8 mouse cellular contexts compared by ENCODE assay signal in the genomic region with DNA sequence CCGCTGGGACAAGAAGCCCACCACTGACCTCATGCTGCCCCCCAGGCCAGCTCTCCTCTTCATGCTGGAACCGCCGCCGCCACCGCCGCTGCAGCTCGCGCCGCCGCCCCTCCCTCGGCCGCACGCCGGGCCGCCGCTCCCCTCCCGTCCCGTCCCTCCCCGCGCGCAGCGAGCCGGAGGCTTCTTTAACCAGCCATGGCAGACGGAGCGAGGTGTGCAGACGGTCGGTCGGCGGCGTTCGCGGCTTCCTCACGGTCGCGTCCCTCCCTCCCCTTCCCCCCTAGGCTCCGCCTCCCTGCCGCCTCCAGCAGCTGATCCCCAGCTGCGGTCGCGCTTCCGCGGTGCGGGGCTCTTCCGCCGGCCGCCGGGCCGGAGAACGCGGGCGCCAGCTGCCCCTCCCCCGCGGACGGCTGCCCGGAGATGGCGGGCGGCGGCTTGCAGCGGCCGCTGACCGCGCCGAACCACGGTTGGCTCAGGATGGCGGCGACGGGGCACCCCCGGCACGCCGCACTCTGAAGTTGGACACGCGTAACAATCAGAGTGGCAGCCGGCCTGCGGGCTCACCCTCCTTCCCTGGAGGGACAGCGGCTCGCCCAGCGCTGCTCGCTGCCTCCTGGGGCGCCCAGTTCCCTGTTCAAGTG. TPM values are rescaled to one million over a fixed set of nuclear protein-coding genes. Genes with fewer than 3 reads are reported as not detected.
DNase-seq lines count a peak whose midpoint lies in the region; ATAC-seq and TF ChIP-seq lines count a peak whose summit lies in the region.

A gene (minus strand): TSS at position 266 of the 641 bp plus-strand sequence.

- WGBS in forebrain, embryonic 15.5 days, result 1% methylated on average over 77 of the region's 79 CpGs
- under 1% methylated on average over 60 of the region's 79 CpGs for WGBS in liver, postnatal 0 days (ENCODE audit: insufficient replicate concordance)
- WGBS in neural tube, embryonic 14.5 days, result under 1% methylated on average over 60 of the region's 79 CpGs

- H3K4me3 ChIP-seq in forebrain, embryonic 15.5 days, result peak within 1 kb of the TSS; percentile 92
- H3K4me3 ChIP-seq in liver, postnatal 0 days (ENCODE audit: low read depth, low read length), result peak within 1 kb of the TSS; percentile 86
- H3K4me3 ChIP-seq in neural tube, embryonic 14.5 days (ENCODE audit: low read depth, low read length), result peak within 1 kb of the TSS; percentile 93
- H3K4me3 ChIP-seq in testis, adult 2 months (ENCODE audit: control insufficient read depth, low read depth, low read length), result peak within 1 kb of the TSS; percentile 100

- no peaks in the 10 kb centered on the region for H3K9me3 ChIP-seq in forebrain, embryonic 15.5 days
- H3K9me3 ChIP-seq in liver, postnatal 0 days (ENCODE audit: low read length), result no peaks in the 10 kb centered on the region
- no peaks in the 10 kb centered on the region for H3K9me3 ChIP-seq in neural tube, embryonic 14.5 days (ENCODE audit: control insufficient read depth, low read length)

- peak within 1 kb of the TSS; percentile 96 for H3K27ac ChIP-seq in forebrain, embryonic 15.5 days (replicated peaks)
- H3K27ac ChIP-seq in liver, postnatal 0 days (ENCODE audit: low read depth), result peak within 1 kb of the TSS; percentile 95
- H3K27ac ChIP-seq in neural tube, embryonic 14.5 days (ENCODE audit: low read depth, low read length), result peak within 1 kb of the TSS; percentile 94
- peak within 1 kb of the TSS; percentile 99 for H3K27ac ChIP-seq in testis, adult 2 months (ENCODE audit: control insufficient read depth, insufficient read depth, low read depth, low read length)

- H3K27me3 ChIP-seq in forebrain, embryonic 15.5 days, result no peaks in the 10 kb centered on the region
- H3K27me3 ChIP-seq in liver, postnatal 0 days (ENCODE audit: insufficient read depth, low read length), result no peaks in the 10 kb centered on the region
- H3K27me3 ChIP-seq in neural tube, embryonic 14.5 days (ENCODE audit: control insufficient read depth, insufficient read depth, low read length), result no peaks in the 10 kb centered on the region
- no peaks in the 10 kb centered on the region for H3K27me3 ChIP-seq in testis, adult 2 months (ENCODE audit: control insufficient read depth, insufficient read depth, low read length)

- intact Hi-C loops in heart, postnatal 14 days (cut with DNase I), result no loop called here

- TF ChIP-seq POLR2A in testis, adult 2 months (IDR thresholded peaks at IDR 0.05; ENCODE audit: control insufficient read depth, low read depth, low read length), result peak; percentile 76

- peaks cover 19% of the 10 kb centered on the region for H3K4me1 ChIP-seq in forebrain, embryonic 15.5 days
- H3K4me1 ChIP-seq in liver, postnatal 0 days (ENCODE audit: insufficient read depth), result peaks cover 18% of the 10 kb centered on the region
- H3K4me1 ChIP-seq in neural tube, embryonic 14.5 days (ENCODE audit: control insufficient read depth, insufficient read depth, low read length), result peaks cover 18% of the 10 kb centered on the region; the same call in 1 of the 2 replicates
- H3K4me1 ChIP-seq in testis, adult 2 months (ENCODE audit: control insufficient read depth, insufficient read depth, low read length), result peaks cover 3% of the 10 kb centered on the region

- H3K4me2 ChIP-seq in forebrain, embryonic 15.5 days (replicated peaks), result peak within 1 kb of the TSS; percentile 74
- peak within 1 kb of the TSS; percentile 94 for H3K4me2 ChIP-seq in liver, postnatal 0 days (ENCODE audit: low read depth, low read length)
- peak within 1 kb of the TSS; percentile 49 for H3K4me2 ChIP-seq in neural tube, embryonic 14.5 days (ENCODE audit: low read depth, low read length)

- peak; percentile 71 for DNase-seq in ES-CJ7 (ENCODE audit: low read depth, low spot score)
- DNase-seq in cerebellum, adult 11-12 months, result peak; percentile 77
- peak; percentile 77 to 83 for DNase-seq in heart, postnatal 14 days
- DNase-seq in layer of hippocampus, adult 11-12 months (ENCODE audit: low spot score), result peak; percentile 73
- DNase-seq in liver, postnatal 0 days, result peak; percentile 88

- H3K9ac ChIP-seq in forebrain, embryonic 15.5 days (replicated peaks), result peak within 1 kb of the TSS; percentile 81
- peak within 1 kb of the TSS; percentile 89 for H3K9ac ChIP-seq in liver, postnatal 0 days (replicated peaks)
- H3K9ac ChIP-seq in neural tube, embryonic 14.5 days (replicated peaks; ENCODE audit: low read depth, low read length), result peak within 1 kb of the TSS; percentile 90

- no peak for TF ChIP-seq EP300 in liver, postnatal 0 days (IDR thresholded peaks at IDR 0.05; ENCODE audit: low read depth)

- no peak for TF ChIP-seq CTCF in liver, postnatal 0 days (IDR thresholded peaks at IDR 0.05; ENCODE audit: low read depth)
- no peak for TF ChIP-seq CTCF in testis, adult 2 months (IDR thresholded peaks at IDR 0.05; ENCODE audit: control insufficient read depth, insufficient read depth, insufficient replicate concordance, low read depth, low read length)

- no peaks in the 10 kb centered on the region for H3K36me3 ChIP-seq in forebrain, embryonic 15.5 days
- no peaks in the 10 kb centered on the region; the same call in 1 of the 2 replicates for H3K36me3 ChIP-seq in liver, postnatal 0 days (replicated peaks; ENCODE audit: insufficient read depth, low read length)
- H3K36me3 ChIP-seq in neural tube, embryonic 14.5 days (ENCODE audit: control insufficient read depth, insufficient read depth, low read length), result no peaks in the 10 kb centered on the region
- H3K36me3 ChIP-seq in testis, adult 2 months (ENCODE audit: control insufficient read depth, insufficient read depth, low read length), result no peaks in the 10 kb centered on the region

- peak; percentile 86 for ATAC-seq in forebrain, embryonic 15.5 days (replicated peaks)
- peak; percentile 61 for ATAC-seq in liver, postnatal 0 days
- peak; percentile 88 for ATAC-seq in neural tube, embryonic 14.5 days (ENCODE audit: low read depth)

RNA-seq across cellular contexts. Expression of the gene that starts here (rescaled TPM):
- polyA plus RNA-seq in forebrain, embryonic 15.5 days (2015; fragmentation: Nextera tagmentation; extraction: Ambion mirVana), result 19.9 and 21.0 TPM in 2 replicates
- 10 to 100 TPM; 31.0 to 34.1 TPM for total RNA-seq in heart, postnatal 14 days (2021)
- polyA plus RNA-seq in liver, postnatal 0 days (2015; fragmentation: Nextera tagmentation; extraction: Ambion mirVana), result 3.3 and 3.9 TPM in 2 replicates
- 25.3 and 25.6 TPM in 2 replicates for polyA plus RNA-seq in neural tube, embryonic 14.5 days (2014; fragmentation: Nextera tagmentation; extraction: Ambion mirVana)
- 97.1 and 102 TPM in 2 replicates for polyA plus RNA-seq in testis, adult 2 months (2012; rRNA removed)

Comparison
In these comparisons a context has a peak if more than half of its experiments do, and no peak if none do; other contexts are left out.
1. Peak in every context shown above with its lines: DNase-seq, ATAC-seq, H3K4me3 ChIP-seq and H3K27ac ChIP-seq.